Mouse (Mus musculus): Measurements from ENCODE around the gene Tnfsf13. TPM values are rescaled to one million over a fixed set of nuclear protein-coding genes. Genes with fewer than 3 reads are reported as not detected.
A peak's percentile ranks its signal among the peaks of the same experiment; 100 is the strongest.

The Tnfsf13 gene
- polyA plus RNA-seq, 2 experiments, result 0.77 to 4.4 TPM

DNA sequence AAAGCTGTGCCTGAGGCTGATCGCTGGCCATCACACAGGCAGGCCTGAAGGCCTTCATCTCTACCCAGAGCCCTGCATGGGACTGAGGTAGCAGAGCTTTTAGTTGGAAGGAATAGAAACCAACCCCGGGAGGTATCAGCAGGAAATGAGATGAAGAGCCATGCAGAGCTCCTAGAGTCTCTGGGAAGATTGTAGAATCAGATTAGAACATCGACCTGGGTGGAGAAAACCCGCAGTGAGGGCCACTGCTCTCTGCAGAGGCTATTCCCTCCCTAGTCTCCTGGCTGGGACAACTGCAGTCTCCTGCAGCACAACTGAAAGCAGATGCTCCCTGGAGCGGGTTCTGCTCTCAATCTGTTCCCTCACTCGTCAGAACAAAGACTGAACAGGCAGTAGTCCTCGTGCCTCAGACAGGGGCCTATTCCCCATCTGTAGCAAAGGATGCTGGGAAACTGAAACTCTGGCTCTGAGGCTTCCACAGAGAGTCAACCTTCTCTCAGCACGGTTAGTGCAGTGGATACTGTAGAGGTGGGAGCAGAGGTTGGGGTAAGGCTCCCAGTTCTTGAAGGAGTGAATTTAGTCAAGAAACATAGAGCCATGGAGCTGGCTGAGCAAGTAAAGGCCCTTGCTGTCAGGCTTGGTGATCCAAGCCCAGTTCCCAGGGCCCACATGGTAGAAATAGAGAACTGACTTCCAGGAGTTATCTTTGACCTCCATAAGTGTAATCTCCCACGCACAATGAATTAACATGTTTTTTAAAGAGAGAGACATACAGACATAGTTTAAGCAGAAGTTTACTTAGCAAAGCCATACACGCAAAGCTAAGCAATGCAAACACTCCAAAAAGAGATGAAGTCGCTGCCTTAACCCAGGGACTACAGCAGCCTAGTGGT lies 24.2 kb upstream of the Tnfsf13 start:
- Histone ChIP-seq H3K27me3 (ENCODE audit: control insufficient read depth, insufficient read depth, low read length) (no peaks in the 10 kb centered on the region), H3K4me1 (ENCODE audit: control insufficient read depth, insufficient read depth, low read length) (no peaks in the 10 kb centered on the region; the same call in 1 of the 2 replicates), H3K4me3 (replicated peaks; ENCODE audit: low read length) (no peak overlapping the region), H3K9me3 (ENCODE audit: control insufficient read depth, low read length) (no peaks in the 10 kb centered on the region), H3K27ac (replicated peaks; ENCODE audit: low read depth, low read length) (0 out of 2 replicates have a peak overlapping the region, but pooled peaks have one; percentile 30), H3K9ac (ENCODE audit: low read depth, low read length, severe bottlenecking) (0 out of 2 replicates have a peak overlapping the region, but pooled peaks have one; percentile 18), H3K4me2 (replicated peaks; ENCODE audit: low read depth, low read length, severe bottlenecking) (no peak overlapping the region), H3K36me3 (ENCODE audit: control insufficient read depth, insufficient read depth, low read length) (no peaks in the 10 kb centered on the region)
- 51% methylated on average over 11 of the region's 11 CpGs for WGBS
- no peak for ATAC-seq (ENCODE audit: low FRiP score, low read depth)
- TF ChIP-seq POLR2A (IDR thresholded peaks at IDR 0.05; ENCODE audit: borderline replicate concordance, extremely low read depth, insufficient read depth, insufficient read length), result no peak
- no peak for DNase-seq (ENCODE audit: low spot score)

GRCm38 (mm10) chr11:69708614-69709265 lies 23.2 kb upstream of the Tnfsf13 start:
- no peaks in the 10 kb centered on the region for H3K27me3 ChIP-seq (ENCODE audit: control insufficient read depth, insufficient read depth, low read length)
- no peak overlapping the region for H3K4me3 ChIP-seq (replicated peaks; ENCODE audit: low read length)
- no peak for DNase-seq (ENCODE audit: low spot score)
- 58% methylated on average over 3 of the region's 3 CpGs for WGBS
- H3K9ac ChIP-seq (ENCODE audit: low read depth, low read length, severe bottlenecking), result no peak overlapping the region
- no peak for TF ChIP-seq POLR2A (IDR thresholded peaks at IDR 0.05; ENCODE audit: borderline replicate concordance, extremely low read depth, insufficient read depth, insufficient read length)
- no peaks in the 10 kb centered on the region for H3K9me3 ChIP-seq (ENCODE audit: control insufficient read depth, low read length)
- ATAC-seq (ENCODE audit: low FRiP score, low read depth), result no peak
- H3K4me2 ChIP-seq (replicated peaks; ENCODE audit: low read depth, low read length, severe bottlenecking), result no peak overlapping the region
- no peaks in the 10 kb centered on the region; the same call in 1 of the 2 replicates for H3K4me1 ChIP-seq (ENCODE audit: control insufficient read depth, insufficient read depth, low read length)
- H3K36me3 ChIP-seq (ENCODE audit: control insufficient read depth, insufficient read depth, low read length), result no peaks in the 10 kb centered on the region
- H3K27ac ChIP-seq (replicated peaks; ENCODE audit: low read depth, low read length), result no peak overlapping the region

GRCm38 (mm10) chr11:69707873-69708381 lies 22.3 kb upstream of the Tnfsf13 start:
- no peak for DNase-seq (ENCODE audit: low spot score)
- H3K27me3 ChIP-seq (ENCODE audit: control insufficient read depth, insufficient read depth, low read length), result no peaks in the 10 kb centered on the region
- H3K4me2 ChIP-seq (replicated peaks; ENCODE audit: low read depth, low read length, severe bottlenecking), result no peak overlapping the region
- 94% methylated on average over 4 of the region's 4 CpGs for WGBS
- TF ChIP-seq POLR2A (IDR thresholded peaks at IDR 0.05; ENCODE audit: borderline replicate concordance, extremely low read depth, insufficient read depth, insufficient read length), result no peak
- H3K4me1 ChIP-seq (ENCODE audit: control insufficient read depth, insufficient read depth, low read length), result no peaks in the 10 kb centered on the region; the same call in 1 of the 2 replicates
- no peaks in the 10 kb centered on the region for H3K36me3 ChIP-seq (ENCODE audit: control insufficient read depth, insufficient read depth, low read length)
- no peak overlapping the region for H3K4me3 ChIP-seq (replicated peaks; ENCODE audit: low read length)
- H3K9ac ChIP-seq (ENCODE audit: low read depth, low read length, severe bottlenecking), result no peak overlapping the region
- H3K27ac ChIP-seq (replicated peaks; ENCODE audit: low read depth, low read length), result no peak overlapping the region
- ATAC-seq (ENCODE audit: low FRiP score, low read depth), result no peak
- no peaks in the 10 kb centered on the region for H3K9me3 ChIP-seq (ENCODE audit: control insufficient read depth, low read length)

GRCm38 (mm10) chr11:69707480-69707847 lies 21.9 kb upstream of the Tnfsf13 start:
- Histone ChIP-seq H3K27me3 (ENCODE audit: control insufficient read depth, insufficient read depth, low read length) (no peaks in the 10 kb centered on the region), H3K4me3 (replicated peaks; ENCODE audit: low read length) (no peak overlapping the region), H3K36me3 (ENCODE audit: control insufficient read depth, insufficient read depth, low read length) (no peaks in the 10 kb centered on the region), H3K27ac (replicated peaks; ENCODE audit: low read depth, low read length) (no peak overlapping the region), H3K4me1 (ENCODE audit: control insufficient read depth, insufficient read depth, low read length) (no peaks in the 10 kb centered on the region; the same call in 1 of the 2 replicates), H3K9me3 (ENCODE audit: control insufficient read depth, low read length) (no peaks in the 10 kb centered on the region), H3K4me2 (replicated peaks; ENCODE audit: low read depth, low read length, severe bottlenecking) (no peak overlapping the region), H3K9ac (ENCODE audit: low read depth, low read length, severe bottlenecking) (no peak overlapping the region)
- 83% methylated on average over 4 of the region's 4 CpGs for WGBS
- ATAC-seq (ENCODE audit: low FRiP score, low read depth) (no peak), DNase-seq (ENCODE audit: low spot score) (no peak)
- TF ChIP-seq POLR2A (IDR thresholded peaks at IDR 0.05; ENCODE audit: borderline replicate concordance, extremely low read depth, insufficient read depth, insufficient read length), result no peak

DNA sequence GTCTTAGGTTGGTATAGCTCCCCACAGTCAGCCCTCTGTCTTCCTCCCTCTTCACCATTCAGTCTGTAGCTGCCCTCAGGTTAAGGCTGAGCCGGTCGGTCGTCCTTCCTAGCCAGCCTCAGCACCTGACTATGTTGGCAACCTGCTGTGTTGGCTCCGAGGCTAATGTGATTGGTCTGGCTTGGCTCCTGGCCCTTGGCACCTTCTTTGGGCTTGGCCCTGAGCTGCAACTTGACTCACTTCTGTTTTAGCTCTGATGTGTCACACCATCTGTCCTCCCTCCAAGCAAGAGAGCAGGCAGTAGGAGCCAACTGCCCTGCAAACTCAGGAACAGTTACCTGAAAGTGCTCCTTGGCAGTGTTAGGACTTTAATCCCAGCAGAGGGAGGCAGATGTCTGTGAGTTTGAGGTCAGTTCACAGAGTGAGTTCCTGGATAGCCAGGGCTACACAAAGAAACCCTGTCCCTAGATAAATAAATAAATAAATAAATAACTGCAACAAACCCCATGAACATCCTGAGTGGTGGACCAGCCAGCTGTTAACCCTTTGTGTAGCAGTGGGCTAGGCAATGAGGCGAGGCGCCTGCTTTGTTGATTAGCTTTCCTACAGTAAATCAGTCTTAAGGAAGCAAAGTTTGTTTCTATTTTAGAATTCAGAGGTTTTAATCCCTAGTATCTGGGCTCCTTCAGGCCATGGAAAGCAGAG lies 21.3 kb upstream of the Tnfsf13 start:
- DNase-seq (ENCODE audit: low spot score) (no peak), ATAC-seq (ENCODE audit: low FRiP score, low read depth) (no peak)
- H3K27me3 ChIP-seq (ENCODE audit: control insufficient read depth, insufficient read depth, low read length), result no peaks in the 10 kb centered on the region
- no peaks in the 10 kb centered on the region for H3K9me3 ChIP-seq (ENCODE audit: control insufficient read depth, low read length)
- H3K9ac ChIP-seq (ENCODE audit: low read depth, low read length, severe bottlenecking), result no peak overlapping the region
- no peaks in the 10 kb centered on the region; the same call in 1 of the 2 replicates for H3K4me1 ChIP-seq (ENCODE audit: control insufficient read depth, insufficient read depth, low read length)
- H3K4me3 ChIP-seq (replicated peaks; ENCODE audit: low read length), result no peak overlapping the region
- H3K27ac ChIP-seq (replicated peaks; ENCODE audit: low read depth, low read length), result no peak overlapping the region
- TF ChIP-seq POLR2A (IDR thresholded peaks at IDR 0.05; ENCODE audit: borderline replicate concordance, extremely low read depth, insufficient read depth, insufficient read length), result no peak
- no peaks in the 10 kb centered on the region for H3K36me3 ChIP-seq (ENCODE audit: control insufficient read depth, insufficient read depth, low read length)
- no peak overlapping the region for H3K4me2 ChIP-seq (replicated peaks; ENCODE audit: low read depth, low read length, severe bottlenecking)
- 47% methylated on average over 6 of the region's 6 CpGs for WGBS

Data from limb, embryonic 14.5 days (tissue).